Mouse (Mus musculus) left cerebral cortex, adult 9 months (tissue): ENCODE measurements at regions not wholly inside any gene's neighbourhood (a gene's known extent, or its start where the extent isn't known, plus 50 kb on each side); places are given as distances from the start of the nearest gene placed in this dataset.
"Not testable (repeated sequence)": the region's sequence is repeated elsewhere in the genome, so short reads cannot be mapped to it uniquely, and the experiment has no call there.

Experiments used
- DNase-seq, 2 experiments: peaks; one replicate each; pipeline ENCODE4 v3.0.0; 2022; ENCODE audit warnings: low spot score in 2 of 2

- no peak for DNase-seq
Measured at GRCm38 (mm10) chr3:113105979-113106378, 152.7 kb downstream of the Amy2a5 start.

DNA sequence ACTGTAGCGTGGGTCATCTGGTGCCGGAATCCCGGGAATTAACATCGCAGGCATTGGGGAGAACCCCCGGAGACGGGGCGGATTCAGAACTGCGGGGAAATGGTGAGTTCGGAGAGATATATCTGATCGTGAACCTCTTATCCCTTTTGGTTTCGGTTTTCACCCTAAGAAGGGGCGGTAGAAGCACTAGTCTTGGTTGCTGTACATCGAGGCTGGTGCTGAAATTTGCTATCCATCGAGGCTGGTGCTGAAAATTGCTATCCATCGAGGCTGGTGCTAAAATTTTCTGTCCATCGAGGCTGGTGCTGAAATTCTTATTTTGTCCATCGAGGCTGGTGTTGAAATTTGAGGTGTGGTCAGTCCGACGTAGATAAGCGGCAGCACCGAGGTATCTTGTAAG lies 167.8 kb downstream of the Amy2a5 start:
- DNase-seq = not testable (repeated sequence)

GRCm38 (mm10) chr3:113080704-113081103 lies 177.9 kb downstream of the Amy2a5 start:
- DNase-seq = peak in 1 of 2 experiments; percentile 51
